Mouse (Mus musculus): ENCODE measurements around the gene Ebf1. TPM values are rescaled to one million over a fixed set of nuclear protein-coding genes. Genes with fewer than 3 reads are reported as not detected.

Ebf1 gene
- total RNA-seq, 2 experiments from 2014 or later = 3.3 to 3.6 TPM

DNA sequence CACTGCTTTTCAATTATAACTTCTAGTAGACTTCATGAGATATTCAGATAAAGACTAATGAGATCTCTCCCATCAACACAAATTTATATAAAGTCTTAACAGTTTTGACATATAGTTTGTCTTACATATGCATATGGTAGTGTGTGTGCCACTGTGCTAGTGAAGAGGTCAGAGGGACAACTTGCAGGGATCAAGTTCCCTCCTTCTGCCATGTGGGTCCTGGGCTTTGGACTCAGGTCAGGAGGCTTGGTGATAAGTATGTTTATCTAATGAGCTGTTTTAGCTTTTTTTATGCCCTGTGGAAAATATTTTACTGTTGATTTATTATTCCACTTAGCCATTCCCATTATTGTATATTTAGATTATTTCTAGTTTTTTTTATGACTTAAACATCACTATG, 93.7 kb downstream of the Ebf1 start:
- no peak for DNase-seq (ENCODE audit: extremely low spot score in 1 of 2, low spot score in 2 of 2)
- no peak for TF ChIP-seq CTCF (IDR thresholded peaks at IDR 0.05)
- H3K4me3 ChIP-seq = no peak overlapping the region
- no peak overlapping the region for H3K27ac ChIP-seq
- intact Hi-C loops (cut with DNase I) = no loop called here

- H3K27ac ChIP-seq = no peak overlapping the region
- no peak for DNase-seq (ENCODE audit: extremely low spot score in 1 of 2, low spot score in 2 of 2)
- no peak for TF ChIP-seq CTCF (IDR thresholded peaks at IDR 0.05)
- H3K4me3 ChIP-seq = no peak overlapping the region
- intact Hi-C loops (cut with DNase I) = no loop called here
These were observed 97.1 kb downstream of the Ebf1 start for GRCm38 (mm10) chr11:44714188-44714587.

DNA sequence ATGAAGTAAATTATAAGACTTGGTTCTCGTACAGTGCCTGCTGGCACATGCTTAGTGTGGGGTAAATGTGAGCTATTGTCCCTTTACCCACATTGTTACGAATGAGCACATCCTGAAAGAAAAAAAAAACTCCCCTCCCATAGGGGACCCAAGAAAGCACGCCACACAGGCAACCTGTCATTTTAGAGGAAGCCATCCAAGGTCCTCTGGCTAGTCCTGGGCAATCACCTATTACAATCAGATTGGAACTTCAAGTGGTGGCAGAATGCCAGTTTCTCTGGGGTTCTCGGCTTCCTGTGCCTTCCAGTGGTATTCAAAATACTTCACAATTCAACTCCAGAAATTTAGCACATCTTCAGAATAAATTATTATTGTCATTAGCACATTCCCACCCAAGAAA, 98.7 kb downstream of the Ebf1 start:
- intact Hi-C loops (cut with DNase I) = no loop called here
- no peak overlapping the region for H3K27ac ChIP-seq
- no peak overlapping the region for H3K4me3 ChIP-seq
- no peak for TF ChIP-seq CTCF (IDR thresholded peaks at IDR 0.05)
- no peak for DNase-seq (ENCODE audit: extremely low spot score in 1 of 2, low spot score in 2 of 2)

DNA sequence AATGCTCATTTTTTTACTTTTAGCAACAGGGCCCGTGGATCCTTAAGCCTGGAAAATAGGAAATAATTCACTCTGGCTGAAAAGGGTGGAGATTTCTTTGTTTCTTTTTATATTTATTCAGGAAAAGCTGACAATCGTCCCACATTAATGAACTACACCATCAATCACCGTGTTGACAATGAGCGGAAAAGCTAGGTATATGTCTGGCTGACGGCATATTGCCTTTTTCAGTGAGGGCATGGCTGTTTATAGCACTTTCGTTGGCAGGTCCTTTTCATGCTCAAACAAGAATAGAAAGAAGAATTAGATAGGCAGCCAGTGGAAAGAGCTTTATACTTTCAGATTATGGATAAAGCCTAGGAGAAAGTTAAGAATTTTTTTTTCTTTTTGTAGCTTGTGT, 99.8 kb downstream of the Ebf1 start:
- Histone ChIP-seq H3K27ac (0 out of 2 replicates have a peak overlapping the region, but pooled peaks have one; percentile 19), H3K4me3 (no peak overlapping the region)
- intact Hi-C loops (cut with DNase I) = no loop called here
- no peak for DNase-seq (ENCODE audit: extremely low spot score in 1 of 2, low spot score in 2 of 2)
- TF ChIP-seq CTCF (IDR thresholded peaks at IDR 0.05) = no peak

DNA sequence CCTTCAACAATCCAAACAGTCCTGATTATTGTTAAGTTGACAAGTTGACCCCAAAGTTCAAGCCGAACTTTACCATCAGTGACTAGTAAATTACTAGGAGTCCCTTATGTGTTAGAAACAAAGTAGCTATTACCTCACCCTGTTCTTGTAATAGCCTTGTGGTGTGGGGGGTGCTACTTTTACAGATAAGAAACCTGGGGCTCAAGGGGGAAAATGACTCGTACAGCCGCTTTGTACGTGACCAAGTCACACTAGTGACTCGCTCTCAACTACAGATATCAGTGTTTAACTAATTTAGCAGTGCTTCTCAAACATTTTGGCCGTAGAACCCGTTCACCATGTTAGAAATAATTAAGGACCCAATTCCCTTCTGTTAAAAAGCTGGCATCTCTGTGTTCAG, 100.5 kb downstream of the Ebf1 start:
- no peak for TF ChIP-seq CTCF (IDR thresholded peaks at IDR 0.05)
- no peak overlapping the region for H3K27ac ChIP-seq
- no peak overlapping the region for H3K4me3 ChIP-seq
- intact Hi-C loops (cut with DNase I) = no loop called here
- DNase-seq (ENCODE audit: extremely low spot score in 1 of 2, low spot score in 2 of 2) = no peak

GRCm38 (mm10) chr11:44721976-44722375, 104.9 kb downstream of the Ebf1 start:
- no peak for TF ChIP-seq CTCF (IDR thresholded peaks at IDR 0.05)
- intact Hi-C loops (cut with DNase I) = no loop called here
- no peak overlapping the region for H3K4me3 ChIP-seq
- no peak for DNase-seq (ENCODE audit: extremely low spot score in 1 of 2, low spot score in 2 of 2)
- no peak overlapping the region for H3K27ac ChIP-seq

DNA sequence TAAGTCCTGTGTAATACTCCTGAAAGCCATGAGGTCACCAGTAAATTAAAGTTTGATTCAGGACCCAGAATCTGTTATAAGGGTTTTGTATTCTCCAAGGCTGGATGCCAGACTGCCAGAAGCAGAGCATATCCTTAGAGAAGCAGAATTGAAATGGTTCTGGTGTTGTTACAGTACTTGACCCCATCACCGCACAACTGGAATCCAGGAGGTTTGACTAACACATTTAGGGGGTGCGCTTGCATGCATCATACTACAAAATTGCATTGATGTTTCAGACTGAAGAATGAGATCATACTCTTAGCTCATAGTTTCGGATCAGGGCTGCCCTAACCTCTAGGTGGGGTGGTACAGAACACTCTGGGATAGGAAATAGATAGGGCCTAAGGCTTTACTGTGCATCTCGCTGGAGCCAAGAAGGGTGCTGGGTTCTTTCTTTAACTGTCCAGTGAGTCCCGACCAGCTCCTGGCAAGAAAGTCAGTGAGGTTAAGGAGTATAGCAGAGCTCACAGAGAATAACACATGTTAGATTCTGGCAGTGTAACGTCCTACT, 106.9 kb downstream of the Ebf1 start:
- intact Hi-C loops (cut with DNase I) = no loop called here
- DNase-seq (ENCODE audit: extremely low spot score in 1 of 2, low spot score in 2 of 2) = no peak
- H3K27ac ChIP-seq = no peak overlapping the region
- no peak for TF ChIP-seq CTCF (IDR thresholded peaks at IDR 0.05)
- H3K4me3 ChIP-seq = no peak overlapping the region

GRCm38 (mm10) chr11:44725732-44726131, 108.6 kb downstream of the Ebf1 start:
- H3K4me3 ChIP-seq = no peak overlapping the region
- intact Hi-C loops (cut with DNase I) = no loop called here
- no peak for TF ChIP-seq CTCF (IDR thresholded peaks at IDR 0.05)
- DNase-seq (ENCODE audit: extremely low spot score in 1 of 2, low spot score in 2 of 2) = no peak
- H3K27ac ChIP-seq = no peak overlapping the region

DNA sequence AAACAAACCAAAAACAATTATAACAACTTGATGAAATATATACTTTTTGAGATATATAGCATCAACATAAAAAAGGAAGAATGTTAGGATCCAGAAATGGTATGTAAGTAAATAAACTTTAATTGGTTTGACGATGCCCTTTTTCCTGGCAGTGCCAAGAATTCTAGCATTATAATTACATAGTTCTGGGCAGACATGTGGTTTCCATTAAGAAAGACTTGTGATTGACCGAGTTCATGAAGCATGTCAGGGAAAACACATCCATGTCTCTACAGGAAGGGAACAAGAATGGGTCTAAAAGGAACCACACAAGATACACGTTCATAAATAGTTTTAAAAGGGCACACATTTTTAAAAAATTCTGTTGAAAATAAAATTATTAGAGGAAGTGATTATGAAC, 110.3 kb downstream of the Ebf1 start:
- no peak for TF ChIP-seq CTCF (IDR thresholded peaks at IDR 0.05)
- no peak overlapping the region for H3K4me3 ChIP-seq
- DNase-seq (ENCODE audit: extremely low spot score in 1 of 2, low spot score in 2 of 2) = no peak
- intact Hi-C loops (cut with DNase I) = no loop called here
- no peak overlapping the region for H3K27ac ChIP-seq

GRCm38 (mm10) chr11:44727821-44728220, 110.7 kb downstream of the Ebf1 start:
- TF ChIP-seq CTCF (IDR thresholded peaks at IDR 0.05) = no peak
- H3K27ac ChIP-seq = no peak overlapping the region
- no peak overlapping the region for H3K4me3 ChIP-seq
- intact Hi-C loops (cut with DNase I) = no loop called here
- no peak for DNase-seq (ENCODE audit: extremely low spot score in 1 of 2, low spot score in 2 of 2)

- no peak for DNase-seq (ENCODE audit: extremely low spot score in 1 of 2, low spot score in 2 of 2)
- intact Hi-C loops (cut with DNase I) = no loop called here
- no peak overlapping the region for H3K27ac ChIP-seq
- H3K4me3 ChIP-seq = no peak overlapping the region
- no peak for TF ChIP-seq CTCF (IDR thresholded peaks at IDR 0.05)
These were observed 111.2 kb downstream of the Ebf1 start for GRCm38 (mm10) chr11:44728271-44728670.

GRCm38 (mm10) chr11:44729931-44730330, 112.8 kb downstream of the Ebf1 start:
- H3K4me3 ChIP-seq = no peak overlapping the region
- no peak for DNase-seq (ENCODE audit: extremely low spot score in 1 of 2, low spot score in 2 of 2)
- TF ChIP-seq CTCF (IDR thresholded peaks at IDR 0.05) = no peak
- intact Hi-C loops (cut with DNase I) = no loop called here
- H3K27ac ChIP-seq = no peak overlapping the region

- intact Hi-C loops (cut with DNase I) = no loop called here
These were observed 114.6 kb downstream of the Ebf1 start for GRCm38 (mm10) chr11:44731763-44732162.

More at GRCm38 (mm10) chr11:44731763-44732162, 114.6 kb downstream of the Ebf1 start:
- TF ChIP-seq CTCF (IDR thresholded peaks at IDR 0.05) = no peak
- H3K27ac ChIP-seq = no peak overlapping the region
- DNase-seq (ENCODE audit: extremely low spot score in 1 of 2, low spot score in 2 of 2) = no peak
- no peak overlapping the region for H3K4me3 ChIP-seq
